Mouse (Mus musculus): ENCODE data around the gene Gm9376.

- TF ChIP-seq CHD2 (IDR thresholded peaks at IDR 0.05; ENCODE audit: low read depth, low read length), result no peak
- no peak for TF ChIP-seq MAFK (IDR thresholded peaks at IDR 0.05; ENCODE audit: insufficient read depth, low read depth, low read length)
- TF ChIP-seq ZC3H11A (IDR thresholded peaks at IDR 0.05; ENCODE audit: borderline replicate concordance, low read depth, low read length), result no peak
- TF ChIP-seq ZNF384 (IDR thresholded peaks at IDR 0.05; ENCODE audit: low read depth, low read length), result no peak
These were observed at the start of gene Gm9376 for GRCm38 (mm10) chr14:118266660-118267059.

Data from ES-E14 (cell line).